Mouse (Mus musculus): Measurements from ENCODE around the gene Mc1r. TPM values are rescaled to one million over a fixed set of nuclear protein-coding genes. Genes with fewer than 3 reads are reported as not detected.
"Not testable (repeated sequence)": the region's sequence is repeated elsewhere in the genome, so short reads cannot be mapped to it uniquely, and the experiment has no call there.

Mc1r gene
- polyA plus RNA-seq, 1 experiment from 2014 or later = not detected

- no peak overlapping the region for H3K4me3 ChIP-seq
- 93% methylated on average over 24 of the region's 24 CpGs for WGBS
- peaks cover 45% of the 10 kb centered on the region for H3K9me3 ChIP-seq
- no peaks in the 10 kb centered on the region for H3K4me1 ChIP-seq
- H3K36me3 ChIP-seq = no peaks in the 10 kb centered on the region
- no peaks in the 10 kb centered on the region for H3K27me3 ChIP-seq (ENCODE audit: insufficient read depth, poor library complexity, severe bottlenecking)
- no peak for DNase-seq (ENCODE audit: low spot score)
- H3K27ac ChIP-seq = no peak overlapping the region
These were observed 20.9 kb downstream of the Mc1r start for GRCm38 (mm10) chr8:123427639-123428275.

- Histone ChIP-seq H3K4me3 (no peak overlapping the region), H3K9me3 (peaks cover 49% of the 10 kb centered on the region), H3K36me3 (no peaks in the 10 kb centered on the region), H3K27me3 (ENCODE audit: insufficient read depth, poor library complexity, severe bottlenecking) (no peaks in the 10 kb centered on the region), H3K27ac (no peak overlapping the region), H3K4me1 (no peaks in the 10 kb centered on the region)
- 96% methylated on average over 29 of the region's 29 CpGs for WGBS
- DNase-seq (ENCODE audit: low spot score) = no peak
These were observed 21.5 kb downstream of the Mc1r start for GRCm38 (mm10) chr8:123428343-123428893.

GRCm38 (mm10) chr8:123428939-123429721 lies 22.2 kb downstream of the Mc1r start:
- Histone ChIP-seq H3K27ac (no peak overlapping the region), H3K4me1 (no peaks in the 10 kb centered on the region), H3K36me3 (no peaks in the 10 kb centered on the region), H3K9me3 (peaks cover 52% of the 10 kb centered on the region), H3K4me3 (no peak overlapping the region), H3K27me3 (ENCODE audit: insufficient read depth, poor library complexity, severe bottlenecking) (no peaks in the 10 kb centered on the region)
- 92% methylated on average over 23 of the region's 23 CpGs for WGBS
- DNase-seq (ENCODE audit: low spot score) = no peak

- not testable (repeated sequence) for H3K4me1 ChIP-seq; DNase-seq (ENCODE audit: low spot score); H3K4me3 ChIP-seq; H3K27me3 ChIP-seq (ENCODE audit: insufficient read depth, poor library complexity, severe bottlenecking); H3K27ac ChIP-seq; H3K36me3 ChIP-seq
- peaks cover 52% of the 10 kb centered on the region for H3K9me3 ChIP-seq
- 91% methylated on average over 15 of the region's 15 CpGs for WGBS
These were observed 22.8 kb downstream of the Mc1r start for GRCm38 (mm10) chr8:123429722-123430013.

GRCm38 (mm10) chr8:123430936-123431335 lies 24.0 kb downstream of the Mc1r start:
- 87% methylated on average over 8 of the region's 8 CpGs for WGBS
- H3K27me3 ChIP-seq (ENCODE audit: insufficient read depth, poor library complexity, severe bottlenecking); H3K27ac ChIP-seq; H3K4me1 ChIP-seq; DNase-seq (ENCODE audit: low spot score); H3K4me3 ChIP-seq; H3K36me3 ChIP-seq: not testable (repeated sequence)
- H3K9me3 ChIP-seq = peaks cover 55% of the 10 kb centered on the region

- DNase-seq (ENCODE audit: low spot score) = no peak
- no peak overlapping the region for H3K27ac ChIP-seq
- no peaks in the 10 kb centered on the region for H3K27me3 ChIP-seq (ENCODE audit: insufficient read depth, poor library complexity, severe bottlenecking)
- no peaks in the 10 kb centered on the region for H3K4me1 ChIP-seq
- H3K9me3 ChIP-seq = peaks cover 52% of the 10 kb centered on the region
- 92% methylated on average over 25 of the region's 25 CpGs for WGBS
- H3K4me3 ChIP-seq = no peak overlapping the region
- no peaks in the 10 kb centered on the region for H3K36me3 ChIP-seq
These were observed 24.9 kb downstream of the Mc1r start for GRCm38 (mm10) chr8:123431616-123432365.

- H3K4me1 ChIP-seq = no peaks in the 10 kb centered on the region
- 91% methylated on average over 16 of the region's 16 CpGs for WGBS
- H3K9me3 ChIP-seq = peaks cover 47% of the 10 kb centered on the region
- H3K27ac ChIP-seq = no peak overlapping the region
- DNase-seq (ENCODE audit: low spot score) = no peak
- H3K4me3 ChIP-seq = no peak overlapping the region
- no peaks in the 10 kb centered on the region for H3K27me3 ChIP-seq (ENCODE audit: insufficient read depth, poor library complexity, severe bottlenecking)
- no peaks in the 10 kb centered on the region for H3K36me3 ChIP-seq
These were observed 25.5 kb downstream of the Mc1r start for GRCm38 (mm10) chr8:123432381-123432780.

- not testable (repeated sequence) for H3K36me3 ChIP-seq; DNase-seq (ENCODE audit: low spot score); H3K27ac ChIP-seq; H3K4me3 ChIP-seq; H3K27me3 ChIP-seq (ENCODE audit: insufficient read depth, poor library complexity, severe bottlenecking); H3K4me1 ChIP-seq
- peaks cover 36% of the 10 kb centered on the region for H3K9me3 ChIP-seq
- WGBS = 94% methylated on average over 47 of the region's 47 CpGs
These were observed 26.5 kb downstream of the Mc1r start for GRCm38 (mm10) chr8:123433241-123433974.

- no peak overlapping the region for H3K27ac ChIP-seq
- H3K27me3 ChIP-seq (ENCODE audit: insufficient read depth, poor library complexity, severe bottlenecking) = no peaks in the 10 kb centered on the region
- peaks cover 32% of the 10 kb centered on the region for H3K4me1 ChIP-seq
- no peak for DNase-seq (ENCODE audit: low spot score)
- WGBS = 83% methylated on average over 2 of the region's 2 CpGs
- no peaks in the 10 kb centered on the region for H3K36me3 ChIP-seq
- no peaks in the 10 kb centered on the region for H3K9me3 ChIP-seq
- no peak overlapping the region for H3K4me3 ChIP-seq
These were observed 34.9 kb downstream of the Mc1r start for GRCm38 (mm10) chr8:123441788-123442187.

- H3K9me3 ChIP-seq = no peaks in the 10 kb centered on the region
- peak overlapping the region; percentile 82 for H3K4me3 ChIP-seq
- 79% methylated on average over 5 of the region's 5 CpGs for WGBS
- H3K36me3 ChIP-seq = no peaks in the 10 kb centered on the region
- no peaks in the 10 kb centered on the region for H3K27me3 ChIP-seq (ENCODE audit: insufficient read depth, poor library complexity, severe bottlenecking)
- DNase-seq (ENCODE audit: low spot score) = no peak
- peaks cover 38% of the 10 kb centered on the region for H3K4me1 ChIP-seq
- H3K27ac ChIP-seq = no peak overlapping the region
These were observed 35.4 kb downstream of the Mc1r start for GRCm38 (mm10) chr8:123442351-123442750.

GRCm38 (mm10) chr8:123442871-123443575 lies 36.1 kb downstream of the Mc1r start:
- H3K4me3 ChIP-seq = peak overlapping the region; percentile 82
- 2% methylated on average over 41 of the region's 41 CpGs for WGBS
- no peaks in the 10 kb centered on the region for H3K27me3 ChIP-seq (ENCODE audit: insufficient read depth, poor library complexity, severe bottlenecking)

GRCm38 (mm10) chr8:123443576-123443921 lies 36.6 kb downstream of the Mc1r start:
- 30% methylated on average over 4 of the region's 4 CpGs for WGBS
- Histone ChIP-seq H3K36me3 (no peaks in the 10 kb centered on the region), H3K4me1 (peaks cover 42% of the 10 kb centered on the region), H3K27ac (peak overlapping the region; percentile 95; the same call in 1 of the 2 replicates), H3K4me3 (peak overlapping the region; percentile 82), H3K9me3 (no peaks in the 10 kb centered on the region), H3K27me3 (ENCODE audit: insufficient read depth, poor library complexity, severe bottlenecking) (no peaks in the 10 kb centered on the region)
- no peak for DNase-seq (ENCODE audit: low spot score)

More at GRCm38 (mm10) chr8:123442871-123443575, 36.1 kb downstream of the Mc1r start:
- H3K36me3 ChIP-seq = no peaks in the 10 kb centered on the region
- DNase-seq (ENCODE audit: low spot score) = peak; percentile 97
- peak overlapping the region; percentile 95 for H3K27ac ChIP-seq
- peaks cover 42% of the 10 kb centered on the region for H3K4me1 ChIP-seq
- no peaks in the 10 kb centered on the region for H3K9me3 ChIP-seq

Measured in heart, embryonic 10.5 days (tissue).